Mouse (Mus musculus) right cerebral cortex, postnatal 4 days (tissue): Measurements from ENCODE around the gene Rhox9.
"Not testable (repeated sequence)": the region's sequence is repeated elsewhere in the genome, so short reads cannot be mapped to it uniquely, and the experiment has no call there.

Source experiments
- DNase-seq: peaks from one replicate; pipeline ENCODE4 v3.0.0-alpha.2; 2022

Gene Rhox9

GRCm38 (mm10) chrX:37901670-37902069, at the start of gene Rhox9:
TSS of gene Rhox9 (minus strand) at chrX:37901770.
- DNase-seq: not testable (repeated sequence)

- DNase-seq: no peak
Measured at GRCm38 (mm10) chrX:37916311-37916710, 14.7 kb upstream of the Rhox9 start.

DNA sequence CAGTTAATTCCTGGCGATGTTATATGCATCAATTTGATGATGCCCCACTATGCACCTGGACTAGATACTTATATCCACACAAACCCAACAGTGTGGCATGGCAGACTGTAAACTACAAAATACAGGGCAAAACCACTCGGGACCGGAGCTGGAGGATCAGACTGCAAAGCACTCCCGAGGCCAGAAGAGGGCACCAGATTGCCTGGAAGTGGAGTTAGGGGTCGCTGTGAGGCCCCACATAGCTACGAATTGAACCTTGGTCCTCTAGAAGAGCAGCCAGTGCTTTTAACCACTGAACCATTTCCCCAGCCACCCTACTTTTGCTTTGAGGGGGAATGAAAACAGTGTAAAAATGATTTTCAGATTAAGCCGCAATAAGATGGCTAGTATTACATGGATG, 7.0 kb upstream of the Rhox9 start:
- DNase-seq: no peak

DNA sequence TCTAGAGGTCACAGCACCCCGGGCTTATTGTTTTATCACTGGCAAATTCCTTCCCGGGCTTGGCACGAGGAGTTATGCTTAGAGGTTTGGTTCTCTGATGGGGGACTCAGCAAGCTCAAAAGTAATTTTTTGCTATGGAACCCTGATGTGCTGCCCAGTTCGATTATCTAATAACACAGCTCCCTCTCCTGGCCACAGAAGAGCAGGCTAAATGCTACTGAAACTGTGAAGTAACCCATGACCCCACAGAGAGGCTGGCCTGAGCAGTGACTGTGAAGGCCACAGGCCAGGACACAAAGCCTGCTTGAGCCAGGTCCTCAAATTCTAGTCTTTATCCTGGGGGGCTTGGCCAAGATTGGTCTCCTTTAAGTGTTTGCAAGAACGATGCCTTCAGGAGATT, 2.2 kb upstream of the Rhox9 start:
- DNase-seq: no peak

- DNase-seq: not testable (repeated sequence)
Measured at GRCm38 (mm10) chrX:37897132-37897531, 4.4 kb downstream of the Rhox9 start, which contains the start of gene Rhox7b. TSS of gene Rhox7b (minus strand) at chrX:37897232.

DNA sequence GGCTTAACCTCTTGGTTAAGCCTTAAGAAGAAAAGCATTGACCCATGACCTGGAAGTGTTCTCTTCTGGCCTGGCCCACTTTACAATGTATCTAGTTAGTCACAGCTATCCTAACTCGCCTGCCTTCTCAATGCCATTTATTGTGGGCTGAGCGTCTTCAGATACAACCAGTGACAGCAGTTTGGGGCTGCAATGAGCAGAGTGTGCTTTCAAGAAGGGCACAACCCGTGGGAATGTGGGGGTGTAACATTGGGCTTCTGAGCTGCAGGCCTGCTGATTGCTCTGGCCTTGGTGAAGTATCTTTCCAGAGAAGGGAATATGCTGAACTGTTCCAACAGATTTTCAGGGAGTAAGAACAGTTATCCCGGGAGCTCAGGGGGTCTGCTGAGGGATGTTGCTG, 22.7 kb downstream of the Rhox9 start, which contains the start of gene Rhox8:
Gene Rhox8 (minus strand): TSS at position 101 of the 400 bp plus-strand sequence.
- DNase-seq: no peak

DNA sequence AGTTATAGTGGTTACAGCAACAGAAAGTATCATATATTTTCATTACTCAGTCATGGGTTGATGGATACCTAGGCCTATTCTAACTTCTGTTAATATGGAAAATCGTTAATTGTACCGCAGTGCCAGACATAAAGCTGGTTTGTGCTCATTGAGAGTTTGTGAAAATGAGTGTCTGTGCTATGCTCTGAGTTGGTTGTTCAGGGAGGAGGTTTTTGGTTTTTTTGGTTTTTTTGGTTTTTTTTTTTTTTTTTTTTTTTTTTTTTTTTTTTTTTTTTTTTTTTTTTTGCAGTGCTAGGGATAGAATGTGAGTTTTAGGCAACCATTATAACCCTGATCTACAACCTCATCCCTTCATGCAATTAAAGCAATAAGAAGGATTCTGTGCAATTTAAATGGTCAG, 29.9 kb downstream of the Rhox9 start:
- DNase-seq: no peak
